Mouse (Mus musculus) cerebellum, postnatal 14 days (tissue): ENCODE results near the gene Zfp715.
A peak's percentile ranks its signal among the peaks of the same experiment; 100 is the strongest.
"Not testable (repeated sequence)": the region's sequence is repeated elsewhere in the genome, so short reads cannot be mapped to it uniquely, and the experiment has no call there.

Experiments used
- DNase-seq, 2 experiments: peaks; one replicate each; pipeline ENCODE4 v3.0.0; 2021; ENCODE audit warnings: mixed read lengths in 2 of 2

Zfp715 gene

GRCm38 (mm10) chr7:43282859-43283595 is 30.1 kb downstream of the Zfp715 start:
- DNase-seq: peak; percentile 90 to 91

- DNase-seq: no peak
Measured at GRCm38 (mm10) chr7:43282459-43282858, 30.6 kb downstream of the Zfp715 start.

GRCm38 (mm10) chr7:43277401-43277800 is 35.7 kb downstream of the Zfp715 start:
- DNase-seq: no peak

DNA sequence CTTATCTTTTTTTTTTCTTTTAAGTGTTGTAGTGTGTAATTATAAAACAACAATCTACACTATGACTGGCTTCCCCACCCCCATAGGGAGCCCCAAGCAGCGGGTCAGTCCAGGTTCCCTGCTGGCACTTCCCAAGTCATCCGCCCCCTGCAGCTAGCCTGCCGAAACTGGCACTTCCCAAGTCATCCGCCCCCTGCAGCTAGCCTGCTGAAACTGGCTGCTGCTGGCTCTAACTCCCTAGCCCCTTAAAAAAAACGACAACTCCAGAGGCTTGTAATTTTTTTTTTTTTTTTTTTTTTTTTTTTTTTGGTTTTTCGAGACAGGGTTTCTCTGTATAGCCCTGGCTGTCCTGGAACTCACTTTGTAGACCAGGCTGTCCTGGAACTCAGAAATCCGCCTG is 36.9 kb downstream of the Zfp715 start:
- DNase-seq: not testable (repeated sequence)

DNA sequence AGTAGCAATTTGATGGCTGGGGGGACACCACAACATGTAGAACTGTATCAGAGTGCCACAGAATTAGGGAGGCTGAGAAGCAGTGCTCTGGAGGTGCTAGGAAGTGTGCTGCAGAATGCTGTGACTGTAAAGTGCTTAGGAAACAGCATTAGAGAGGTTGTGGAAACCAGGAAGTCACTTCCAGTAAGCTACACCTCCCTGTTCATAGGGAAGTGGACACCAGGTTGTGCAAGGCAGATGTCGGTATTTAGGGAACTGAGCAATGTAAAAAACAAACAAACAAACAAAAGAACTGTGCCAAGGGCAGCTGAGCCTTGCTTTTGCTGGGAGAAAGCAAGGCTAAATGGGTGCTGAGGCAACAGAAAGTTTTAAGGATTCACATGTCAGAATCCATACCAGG is 39.6 kb downstream of the Zfp715 start:
- no peak for DNase-seq

DNA sequence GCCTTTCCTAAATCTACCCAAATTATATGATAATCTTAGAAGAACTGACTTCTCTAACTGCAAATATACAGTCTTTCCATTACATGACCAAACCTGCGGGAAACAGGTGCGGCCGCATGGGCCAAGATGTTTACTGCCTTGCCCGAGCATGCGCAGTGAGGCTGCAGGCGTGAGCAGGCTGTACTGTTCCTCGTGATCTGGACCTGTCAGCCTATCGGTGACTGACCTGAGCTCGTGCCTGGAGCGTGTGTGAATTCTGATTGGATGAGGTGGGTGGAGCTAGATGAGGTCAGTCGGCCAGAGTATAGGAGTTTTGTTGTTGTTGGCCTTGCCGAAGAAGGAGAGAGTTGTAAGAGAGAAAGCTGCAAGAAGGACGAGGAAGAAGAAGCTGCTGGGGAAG is 45.7 kb downstream of the Zfp715 start:
- DNase-seq: not testable (repeated sequence)

GRCm38 (mm10) chr7:43253540-43253939 is 59.6 kb downstream of the Zfp715 start:
- DNase-seq: no peak

- not testable (repeated sequence) for DNase-seq
Measured at GRCm38 (mm10) chr7:43250718-43251117, 62.4 kb downstream of the Zfp715 start.
